Mouse (Mus musculus) lung, postnatal 0 days (tissue): Measurements from ENCODE around the gene Gm20388.

Experiments used
- CTCF ChIP-seq: IDR thresholded peaks from 2 replicates; pipeline ENCODE4 v1.5.1; 2016; ENCODE audit warnings: antibody characterized with exemption, mild to moderate bottlenecking
- EP300 ChIP-seq: IDR thresholded peaks from 2 replicates; pipeline ENCODE4 v1.6.1; 2016; ENCODE audit warnings: antibody characterized with exemption, mild to moderate bottlenecking, control low read depth

- TF ChIP-seq CTCF (peak; percentile 33), EP300 (no peak)
Observed at GRCm38 (mm10) chr8:120500701-120501261, 590.1 kb downstream of the Gm20388 start.
